In the genomic region with DNA sequence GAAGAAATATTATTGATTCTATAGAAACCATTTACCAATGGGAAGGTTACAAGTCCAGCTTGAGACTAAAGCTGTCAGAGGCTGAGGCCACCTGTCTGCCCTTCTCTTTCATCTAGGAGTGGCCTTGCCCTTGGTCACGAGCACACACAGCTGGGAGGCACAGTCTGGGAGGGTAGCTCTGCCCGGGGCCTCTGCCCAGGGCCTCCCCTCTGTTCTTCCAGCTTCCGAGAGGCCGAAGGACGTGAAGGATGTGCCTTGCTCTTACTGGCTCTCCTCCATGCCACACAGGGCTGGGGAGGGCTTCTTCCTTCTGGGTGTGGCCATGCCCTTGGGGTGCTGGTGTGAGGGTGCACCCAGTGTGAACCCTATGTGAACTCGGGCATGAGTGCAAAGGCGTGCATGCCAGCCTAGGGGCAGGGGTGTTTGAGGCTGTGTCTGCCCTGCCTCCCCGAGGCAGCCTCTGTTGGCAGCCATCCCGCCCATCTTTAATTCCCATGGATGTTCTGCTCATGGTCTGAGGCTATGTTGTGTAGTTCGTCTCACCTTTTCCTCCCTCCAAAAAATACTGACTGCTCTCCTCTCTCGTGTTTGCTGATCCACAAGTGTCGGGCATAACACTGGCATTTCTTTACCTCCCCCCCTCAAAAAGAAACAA, we compare ENCODE assay signal across 1 mouse cellular context.
TF ChIP-seq lines count a peak whose summit lies in the region.

No protein-coding gene starts in this region.

TF ChIP-seq in myocyte, 11 proteins besides CTCF, POLR2A, EP300 and RAD21 (continued from another document):
- TF ChIP-seq CEBPB (IDR thresholded peaks at IDR 0.05; ENCODE audit: insufficient read depth, poor library complexity, severe bottlenecking), result no peak
